Mouse (Mus musculus): ENCODE results near the gene Fbxo2. TPM values are rescaled to one million over a fixed set of nuclear protein-coding genes. Genes with fewer than 3 reads are reported as not detected.
A peak's percentile ranks its signal among the peaks of the same experiment; 100 is the strongest.
"Not testable (repeated sequence)": the region's sequence is repeated elsewhere in the genome, so short reads cannot be mapped to it uniquely, and the experiment has no call there.

The Fbxo2 gene
- polyA plus RNA-seq, 1 experiment from 2014 or later, result 0.59 TPM

DNA sequence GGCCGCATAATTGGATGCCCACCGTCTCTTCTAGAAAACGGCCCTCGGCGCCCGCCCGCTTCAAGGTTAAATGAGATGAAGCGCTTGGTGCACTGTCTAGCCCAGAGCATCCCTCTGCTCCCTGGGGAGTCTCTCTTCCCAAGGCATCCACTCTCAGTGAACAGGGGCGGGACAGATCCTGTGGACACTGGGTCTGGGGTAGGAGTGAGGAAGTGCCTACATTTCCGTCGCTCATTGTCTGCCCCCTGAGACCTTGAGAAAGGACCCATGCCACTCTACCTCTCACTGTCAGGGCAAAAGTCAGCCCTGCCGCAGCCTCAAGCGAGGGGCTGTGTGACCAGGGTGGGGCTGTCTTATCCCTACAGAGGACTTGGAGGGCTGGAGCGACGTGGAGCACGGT lies 4.0 kb downstream of the Fbxo2 start:
- Histone ChIP-seq H3K9me3 (replicated peaks) (no peaks in the 10 kb centered on the region), H3K9ac (0 out of 2 replicates have a peak overlapping the region, but pooled peaks have one; percentile 10), H3K4me2 (peak overlapping the region; percentile 72), H3K4me3 (peak overlapping the region; percentile 45), H3K27me3 (peaks cover 90% of the 10 kb centered on the region), H3K4me1 (replicated peaks) (peaks cover 34% of the 10 kb centered on the region), H3K36me3 (no peaks in the 10 kb centered on the region), H3K27ac (no peak overlapping the region)
- no peak for ATAC-seq (replicated peaks; ENCODE audit: insufficient number of reproducible peaks, insufficient read depth, low FRiP score, low read depth)
- WGBS, result under 1% methylated on average over 16 of the region's 16 CpGs

GRCm38 (mm10) chr4:148165551-148165950 lies 5.1 kb downstream of the Fbxo2 start:
- Histone ChIP-seq H3K9ac (no peak overlapping the region), H3K36me3 (no peaks in the 10 kb centered on the region), H3K4me2 (no peak overlapping the region), H3K27ac (no peak overlapping the region), H3K27me3 (peaks cover 90% of the 10 kb centered on the region), H3K4me1 (replicated peaks) (peaks cover 27% of the 10 kb centered on the region), H3K4me3 (no peak overlapping the region), H3K9me3 (replicated peaks) (no peaks in the 10 kb centered on the region)
- 12% methylated on average over 17 of the region's 17 CpGs for WGBS
- ATAC-seq (replicated peaks; ENCODE audit: insufficient number of reproducible peaks, insufficient read depth, low FRiP score, low read depth), result no peak

DNA sequence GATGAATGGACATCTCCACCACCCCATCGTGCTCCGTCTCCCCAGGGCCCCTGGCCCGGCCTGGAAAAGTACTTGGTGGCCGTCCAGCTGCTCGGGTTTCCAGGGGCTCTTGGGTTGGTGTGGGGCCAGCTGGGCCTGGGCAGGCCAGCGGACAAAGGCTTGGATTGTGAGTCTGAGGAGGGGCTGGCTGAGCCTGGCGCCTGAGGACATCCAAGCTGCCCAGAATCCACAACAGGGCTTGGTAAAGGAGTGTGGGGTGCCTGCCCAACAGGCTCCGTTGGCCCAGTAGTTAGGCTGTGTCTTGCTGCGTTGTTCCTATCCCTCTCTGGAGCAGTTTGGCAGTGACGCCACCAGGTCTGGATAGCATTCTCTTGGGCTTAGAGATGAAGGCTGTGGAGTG lies 6.0 kb downstream of the Fbxo2 start:
- H3K4me1 ChIP-seq (replicated peaks), result peaks cover 23% of the 10 kb centered on the region
- H3K9me3 ChIP-seq (replicated peaks), result no peaks in the 10 kb centered on the region
- WGBS, result 5% methylated on average over 10 of the region's 10 CpGs
- H3K27ac ChIP-seq, result no peak overlapping the region
- no peak for ATAC-seq (replicated peaks; ENCODE audit: insufficient number of reproducible peaks, insufficient read depth, low FRiP score, low read depth)
- H3K9ac ChIP-seq, result no peak overlapping the region
- 0 out of 2 replicates have a peak overlapping the region, but pooled peaks have one; percentile 6 for H3K4me3 ChIP-seq
- H3K27me3 ChIP-seq, result peaks cover 89% of the 10 kb centered on the region
- peak overlapping the region; percentile 33; the same call in 1 of the 2 replicates for H3K4me2 ChIP-seq
- H3K36me3 ChIP-seq, result no peaks in the 10 kb centered on the region

DNA sequence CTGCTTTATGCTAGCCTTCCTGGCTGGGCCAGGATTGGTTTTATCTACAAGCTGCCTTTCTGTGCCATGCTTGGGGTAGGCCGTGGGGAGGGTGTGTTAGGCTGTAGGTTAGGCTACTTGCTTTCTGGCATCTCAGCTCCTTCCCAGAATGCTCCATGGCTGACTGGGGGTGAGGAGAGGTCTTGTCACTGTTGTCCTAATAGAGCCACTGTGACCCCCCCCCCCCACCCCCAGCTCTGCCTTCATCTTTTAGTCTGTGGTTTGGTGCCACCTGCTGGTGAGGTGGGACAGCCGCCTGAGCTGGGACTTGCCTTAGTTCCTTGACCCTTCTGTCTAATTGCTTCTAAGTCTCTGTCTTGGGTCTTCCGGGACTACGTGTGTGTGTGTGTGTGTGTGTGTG lies 6.6 kb downstream of the Fbxo2 start:
- Histone ChIP-seq H3K27ac (no peak overlapping the region), H3K4me2 (peak overlapping the region; percentile 33), H3K36me3 (no peaks in the 10 kb centered on the region), H3K4me1 (replicated peaks) (peaks cover 23% of the 10 kb centered on the region), H3K27me3 (peaks cover 89% of the 10 kb centered on the region), H3K9me3 (replicated peaks) (no peaks in the 10 kb centered on the region), H3K4me3 (0 out of 2 replicates have a peak overlapping the region, but pooled peaks have one; percentile 6), H3K9ac (no peak overlapping the region)
- ATAC-seq (replicated peaks; ENCODE audit: insufficient number of reproducible peaks, insufficient read depth, low FRiP score, low read depth), result no peak
- WGBS, result 26% methylated on average over 4 of the region's 4 CpGs

- Histone ChIP-seq H3K27ac (no peak overlapping the region), H3K4me3 (no peak overlapping the region), H3K36me3 (no peaks in the 10 kb centered on the region), H3K4me1 (replicated peaks) (peaks cover 23% of the 10 kb centered on the region), H3K9ac (no peak overlapping the region), H3K9me3 (replicated peaks) (no peaks in the 10 kb centered on the region), H3K27me3 (peaks cover 88% of the 10 kb centered on the region), H3K4me2 (no peak overlapping the region)
- WGBS, result 19% methylated on average over 7 of the region's 7 CpGs
- ATAC-seq (replicated peaks; ENCODE audit: insufficient number of reproducible peaks, insufficient read depth, low FRiP score, low read depth), result no peak
Observed at GRCm38 (mm10) chr4:148168287-148168686, 7.9 kb downstream of the Fbxo2 start.

GRCm38 (mm10) chr4:148169586-148169985 lies 9.2 kb downstream of the Fbxo2 start:
- Histone ChIP-seq H3K36me3 (no peaks in the 10 kb centered on the region), H3K4me2 (0 out of 2 replicates have a peak overlapping the region, but pooled peaks have one; percentile 15), H3K27me3 (peaks cover 89% of the 10 kb centered on the region), H3K9me3 (replicated peaks) (no peaks in the 10 kb centered on the region), H3K9ac (no peak overlapping the region), H3K4me3 (no peak overlapping the region), H3K27ac (no peak overlapping the region), H3K4me1 (replicated peaks) (peaks cover 15% of the 10 kb centered on the region)
- ATAC-seq (replicated peaks; ENCODE audit: insufficient number of reproducible peaks, insufficient read depth, low FRiP score, low read depth), result no peak
- 14% methylated on average over 15 of the region's 15 CpGs for WGBS

GRCm38 (mm10) chr4:148170842-148171241 lies 10.4 kb downstream of the Fbxo2 start:
- Histone ChIP-seq H3K27me3 (peaks cover 89% of the 10 kb centered on the region), H3K27ac (no peak overlapping the region), H3K4me3 (no peak overlapping the region), H3K4me2 (no peak overlapping the region), H3K4me1 (replicated peaks) (peaks cover 12% of the 10 kb centered on the region), H3K9ac (no peak overlapping the region), H3K36me3 (no peaks in the 10 kb centered on the region), H3K9me3 (replicated peaks) (no peaks in the 10 kb centered on the region)
- no peak for ATAC-seq (replicated peaks; ENCODE audit: insufficient number of reproducible peaks, insufficient read depth, low FRiP score, low read depth)
- 2% methylated on average over 2 of the region's 2 CpGs for WGBS

GRCm38 (mm10) chr4:148171261-148171660 lies 10.8 kb downstream of the Fbxo2 start:
- Histone ChIP-seq H3K4me2 (no peak overlapping the region), H3K36me3 (no peaks in the 10 kb centered on the region), H3K4me1 (replicated peaks) (peaks cover 11% of the 10 kb centered on the region), H3K27ac (no peak overlapping the region), H3K4me3 (no peak overlapping the region), H3K9ac (no peak overlapping the region), H3K27me3 (peaks cover 89% of the 10 kb centered on the region), H3K9me3 (replicated peaks) (no peaks in the 10 kb centered on the region)
- 40% methylated on average over 3 of the region's 3 CpGs for WGBS
- no peak for ATAC-seq (replicated peaks; ENCODE audit: insufficient number of reproducible peaks, insufficient read depth, low FRiP score, low read depth)

DNA sequence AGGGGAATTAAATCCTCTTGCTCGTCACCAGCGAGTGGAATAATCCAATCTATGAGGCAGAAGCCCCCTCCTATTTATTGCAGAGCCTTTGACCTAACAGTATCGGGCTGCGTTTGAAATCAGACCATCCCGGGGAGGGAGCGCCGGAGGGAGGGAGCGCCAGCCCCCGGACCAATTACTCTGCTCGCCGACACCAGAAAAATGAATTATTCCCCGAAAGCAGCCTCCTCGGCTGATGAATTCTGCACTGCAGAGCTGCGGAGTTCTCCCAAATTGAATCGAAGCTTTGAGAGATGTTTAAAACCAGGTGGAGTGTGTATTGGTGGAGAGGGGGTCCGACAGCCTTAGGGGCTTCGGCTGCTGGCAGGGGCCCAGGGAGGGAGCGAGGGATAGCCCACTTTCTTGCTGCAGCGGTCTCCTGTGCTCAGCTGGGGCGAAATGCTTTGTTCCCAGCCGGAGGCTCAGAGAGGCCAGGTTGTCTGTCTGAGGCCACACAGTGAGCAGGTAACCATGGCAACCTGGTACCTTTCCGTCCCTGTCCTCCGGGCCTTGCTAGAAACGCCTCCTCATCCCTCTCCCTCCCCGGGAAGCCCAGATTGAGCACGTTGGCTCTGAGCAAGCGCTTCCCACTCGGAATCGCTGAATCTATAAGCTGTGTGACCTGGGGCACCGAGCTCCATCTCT lies 13.5 kb downstream of the Fbxo2 start:
- ATAC-seq (replicated peaks; ENCODE audit: insufficient number of reproducible peaks, insufficient read depth, low FRiP score, low read depth), result no peak
- no peaks in the 10 kb centered on the region for H3K9me3 ChIP-seq (replicated peaks)
- WGBS, result 3% methylated on average over 30 of the region's 30 CpGs
- H3K36me3 ChIP-seq, result no peaks in the 10 kb centered on the region
- peak overlapping the region; percentile 1; the same call in 1 of the 2 replicates for H3K4me3 ChIP-seq
- H3K27ac ChIP-seq, result no peak overlapping the region
- H3K27me3 ChIP-seq, result peaks cover 93% of the 10 kb centered on the region
- no peak overlapping the region for H3K9ac ChIP-seq
- H3K4me1 ChIP-seq (replicated peaks), result 0 out of 2 replicates have a peak, but pooled peaks cover 4% of the 10 kb centered on the region
- H3K4me2 ChIP-seq, result no peak overlapping the region

DNA sequence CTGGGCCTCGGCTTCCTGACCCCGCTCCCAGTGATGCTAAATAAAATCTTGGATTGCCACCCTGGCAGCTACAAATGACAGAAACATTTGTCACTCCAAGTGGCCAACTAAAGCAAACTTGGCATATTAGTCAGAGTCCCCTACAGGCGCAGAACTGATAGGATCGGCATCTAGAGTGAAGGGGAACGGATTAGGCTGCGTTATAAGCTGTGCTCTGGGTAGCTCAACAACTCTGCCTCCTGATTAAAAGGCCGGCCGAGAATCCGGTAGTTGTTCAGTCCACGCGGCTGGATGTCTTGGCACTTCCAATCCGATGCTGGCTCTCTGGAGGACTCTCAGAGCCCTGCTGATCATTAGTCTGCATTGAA lies 14.1 kb downstream of the Fbxo2 start:
- no peaks in the 10 kb centered on the region for H3K36me3 ChIP-seq
- 13% methylated on average over 12 of the region's 12 CpGs for WGBS
- H3K9me3 ChIP-seq (replicated peaks), result no peaks in the 10 kb centered on the region

DNA sequence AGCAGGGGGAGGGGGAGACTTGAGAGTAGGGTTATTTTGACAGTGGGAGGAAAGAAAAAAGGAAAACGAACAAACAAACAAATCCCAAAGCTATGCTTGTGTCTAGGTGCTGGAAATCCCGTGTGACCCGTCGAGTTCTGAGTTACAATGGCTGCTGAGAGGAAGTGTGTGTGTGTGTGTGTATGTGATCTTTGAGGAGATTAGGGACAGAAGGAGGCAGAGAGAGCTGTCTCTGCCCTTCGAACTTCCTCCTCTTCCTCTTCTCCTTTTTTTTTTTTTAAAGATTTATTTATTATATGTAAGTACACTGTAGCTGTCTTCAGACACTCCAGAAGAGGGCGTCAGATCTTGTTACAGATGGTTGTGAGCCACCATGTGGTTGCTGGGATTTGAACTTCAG lies 16.2 kb downstream of the Fbxo2 start:
- not testable (repeated sequence) for H3K9ac ChIP-seq; H3K4me3 ChIP-seq; H3K36me3 ChIP-seq; H3K27ac ChIP-seq; H3K4me1 ChIP-seq (replicated peaks); ATAC-seq (replicated peaks; ENCODE audit: insufficient number of reproducible peaks, insufficient read depth, low FRiP score, low read depth); H3K4me2 ChIP-seq; H3K9me3 ChIP-seq (replicated peaks)
- peaks cover 80% of the 10 kb centered on the region for H3K27me3 ChIP-seq
- 50% methylated on average over 5 of the region's 6 CpGs for WGBS

More for the DNA sequence above, 14.1 kb downstream of the Fbxo2 start:
- no peak overlapping the region for H3K4me2 ChIP-seq
- H3K27ac ChIP-seq, result no peak overlapping the region
- ATAC-seq (replicated peaks; ENCODE audit: insufficient number of reproducible peaks, insufficient read depth, low FRiP score, low read depth), result no peak
- H3K4me1 ChIP-seq (replicated peaks), result 0 out of 2 replicates have a peak, but pooled peaks cover 3% of the 10 kb centered on the region
- no peak overlapping the region for H3K9ac ChIP-seq
- H3K4me3 ChIP-seq, result no peak overlapping the region
- H3K27me3 ChIP-seq, result peaks cover 94% of the 10 kb centered on the region

DNA sequence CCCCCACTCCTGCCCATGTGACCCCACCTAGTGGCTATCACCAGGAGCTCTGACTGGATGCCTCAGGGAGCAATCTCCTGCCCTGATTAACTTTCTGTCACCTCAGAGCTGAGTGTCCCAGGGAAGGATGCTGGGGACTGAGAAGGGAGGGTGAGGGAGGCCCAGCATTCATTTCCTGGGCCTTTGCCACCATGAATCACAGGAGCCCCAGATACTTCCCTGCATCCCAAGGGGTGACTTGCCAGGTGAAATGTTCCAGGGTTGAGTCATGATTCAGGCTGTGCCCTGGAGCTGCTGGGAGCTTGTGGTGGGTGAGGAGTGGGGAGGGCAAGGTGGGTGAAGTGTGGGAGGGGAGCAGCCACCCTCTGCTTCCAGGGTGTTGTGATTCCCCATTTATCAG lies 17.3 kb downstream of the Fbxo2 start:
- Histone ChIP-seq H3K27me3 (peaks cover 79% of the 10 kb centered on the region), H3K4me3 (no peak overlapping the region), H3K9ac (no peak overlapping the region), H3K27ac (no peak overlapping the region), H3K9me3 (replicated peaks) (no peaks in the 10 kb centered on the region), H3K36me3 (no peaks in the 10 kb centered on the region), H3K4me2 (no peak overlapping the region), H3K4me1 (replicated peaks) (no peaks in the 10 kb centered on the region)
- ATAC-seq (replicated peaks; ENCODE audit: insufficient number of reproducible peaks, insufficient read depth, low FRiP score, low read depth), result no peak

Measured in heart, embryonic 15.5 days (tissue).